Mouse (Mus musculus) neural tube, embryonic 15.5 days (tissue): ENCODE measurements around the gene Rapgef6. TPM values are rescaled to one million over a fixed set of nuclear protein-coding genes. Genes with fewer than 3 reads are reported as not detected.
A peak's percentile ranks its signal among the peaks of the same experiment; 100 is the strongest.

ENCODE experiments used
- ATAC-seq: fragments of 200-750 bp; cut with Nextera tagmentation; 2 replicates; pipeline ENCODE4 v1.8.0; 2017; ENCODE audit warnings: mild to moderate bottlenecking, moderate TSS enrichment, moderate library complexity; ENCODE audit not compliant: low FRiP score
- H3K27ac ChIP-seq: fragments of 300-500 bp; sonication (generic); replicated peaks from 2 replicates; pipeline ENCODE4 v1.5.1; 2015; ENCODE audit warnings: mild to moderate bottlenecking, inconsistent platforms
- H3K27me3 ChIP-seq: fragments of 300-500 bp; sonication (generic); replicated peaks from 2 replicates; pipeline ENCODE4 v1.6.1; 2015; ENCODE audit warnings: inconsistent platforms
- H3K36me3 ChIP-seq: fragments of 300-500 bp; sonication (generic); 2 replicates; pipeline ENCODE4 v1.6.1; 2015; ENCODE audit warnings: inconsistent platforms
- H3K4me1 ChIP-seq: fragments of 300-500 bp; sonication (generic); 2 replicates; pipeline ENCODE4 v1.6.1; 2015; ENCODE audit warnings: inconsistent platforms
- H3K4me2 ChIP-seq: fragments of 300-500 bp; sonication (generic); 2 replicates; pipeline ENCODE4 v1.6.1; 2015; ENCODE audit warnings: inconsistent platforms, mild to moderate bottlenecking, moderate library complexity
- H3K4me3 ChIP-seq: fragments of 300-500 bp; sonication (generic); replicated peaks from 2 replicates; pipeline ENCODE4 v1.5.1; 2015; ENCODE audit warnings: mild to moderate bottlenecking, inconsistent platforms
- H3K9ac ChIP-seq: fragments of 300-500 bp; sonication (generic); replicated peaks from 2 replicates; pipeline ENCODE4 v1.6.1; 2015; ENCODE audit warnings: mild to moderate bottlenecking, inconsistent platforms
- H3K9me3 ChIP-seq: fragments of 300-500 bp; sonication (generic); replicated peaks from 2 replicates; pipeline ENCODE4 v1.6.1; 2016; ENCODE audit warnings: inconsistent platforms
- WGBS: fragments of 180-500 bp; shearing (Covaris S2); methylation state at CpG from one replicate; pipeline ENCODE4 v1.1.7; 2015; ENCODE audit warnings: mixed read lengths; 5-methylcytosine and 5-hydroxymethylcytosine counted together
- polyA plus RNA-seq: library from polyadenylated mRNA; unstranded; fragments of >200 nt; fragmentation: Nextera tagmentation; extraction: Ambion mirVana; gene quantifications from 2 replicates; pipeline ENCODE4 v1.2.1, GENCODE M21; 2015

The Rapgef6 gene
- polyA plus RNA-seq, 1 experiment from 2014 or later = 36.5 TPM

DNA sequence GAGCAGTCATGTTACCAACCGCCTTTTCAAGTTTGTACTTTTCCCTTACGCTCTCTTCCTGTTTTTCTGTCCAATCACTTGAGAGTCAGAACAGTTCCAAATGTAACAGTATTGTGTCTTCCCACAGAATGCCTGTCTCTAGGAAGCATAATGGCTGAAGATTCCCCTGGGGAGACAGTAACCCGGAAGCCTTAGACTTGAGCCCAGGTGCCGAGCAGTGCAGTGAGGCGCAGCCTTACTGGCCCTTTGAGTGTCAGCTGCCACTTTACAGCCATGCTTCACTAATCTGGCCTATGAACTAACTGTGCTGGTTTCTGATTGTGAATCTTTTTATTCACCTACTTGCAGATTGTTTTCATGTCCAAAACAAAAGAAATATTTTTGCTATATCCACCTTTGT lies 175.0 kb downstream of the Rapgef6 start:
- H3K4me2 ChIP-seq = no peak overlapping the region
- H3K27ac ChIP-seq = no peak overlapping the region
- H3K9ac ChIP-seq = no peak overlapping the region
- H3K36me3 ChIP-seq = peaks cover 13% of the 10 kb centered on the region
- H3K4me3 ChIP-seq = no peak overlapping the region
- 62% methylated on average over 5 of the region's 5 CpGs for WGBS
- ATAC-seq = no peak
- H3K9me3 ChIP-seq = no peaks in the 10 kb centered on the region
- no peaks in the 10 kb centered on the region for H3K27me3 ChIP-seq
- H3K4me1 ChIP-seq = no peaks in the 10 kb centered on the region

DNA sequence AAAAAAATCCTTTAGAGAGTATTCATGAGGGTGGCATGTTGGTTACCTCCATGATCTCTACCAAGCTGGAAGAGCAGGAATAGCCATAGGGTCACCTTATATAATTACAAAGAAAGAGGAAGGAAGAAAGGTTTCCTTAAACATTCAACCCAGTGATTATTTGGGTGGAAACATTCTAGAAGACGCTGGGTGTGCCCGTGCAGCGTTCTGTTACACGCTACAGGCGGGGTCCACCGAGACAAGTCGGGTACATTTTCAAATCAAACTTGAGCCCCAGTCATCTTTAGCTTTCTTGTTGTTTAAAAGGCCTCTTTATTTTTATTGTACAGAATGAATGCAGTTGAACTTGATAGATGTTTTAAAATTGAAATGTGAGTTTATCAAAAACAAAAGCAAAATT lies 176.0 kb downstream of the Rapgef6 start:
- Histone ChIP-seq H3K4me2 (no peak overlapping the region), H3K27ac (no peak overlapping the region), H3K4me3 (no peak overlapping the region), H3K36me3 (peaks cover 13% of the 10 kb centered on the region), H3K4me1 (no peaks in the 10 kb centered on the region), H3K9ac (no peak overlapping the region), H3K9me3 (no peaks in the 10 kb centered on the region), H3K27me3 (no peaks in the 10 kb centered on the region)
- WGBS = 98% methylated on average over 7 of the region's 7 CpGs
- ATAC-seq = no peak

DNA sequence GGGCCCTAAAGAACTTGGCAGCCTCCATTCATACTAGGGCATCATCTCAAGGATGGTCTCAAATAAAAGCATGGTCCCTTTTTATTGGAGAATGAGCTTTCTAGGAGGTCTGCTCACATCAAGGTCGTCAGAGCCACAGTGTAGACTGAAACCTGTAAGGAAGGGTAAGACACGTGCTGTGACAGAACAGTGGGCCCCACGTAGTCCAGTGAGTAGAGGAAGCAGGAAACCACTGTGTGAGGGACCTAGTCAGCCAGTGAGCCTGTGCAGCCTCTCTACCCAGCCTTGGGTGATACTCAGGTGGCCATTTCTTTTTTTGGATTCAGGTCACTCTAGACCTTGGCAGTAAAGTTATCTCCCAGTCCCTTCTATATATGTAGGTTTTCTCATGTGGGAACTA lies 177.3 kb downstream of the Rapgef6 start:
- 90% methylated on average over 3 of the region's 3 CpGs for WGBS
- ATAC-seq = no peak
- H3K9ac ChIP-seq = no peak overlapping the region

DNA sequence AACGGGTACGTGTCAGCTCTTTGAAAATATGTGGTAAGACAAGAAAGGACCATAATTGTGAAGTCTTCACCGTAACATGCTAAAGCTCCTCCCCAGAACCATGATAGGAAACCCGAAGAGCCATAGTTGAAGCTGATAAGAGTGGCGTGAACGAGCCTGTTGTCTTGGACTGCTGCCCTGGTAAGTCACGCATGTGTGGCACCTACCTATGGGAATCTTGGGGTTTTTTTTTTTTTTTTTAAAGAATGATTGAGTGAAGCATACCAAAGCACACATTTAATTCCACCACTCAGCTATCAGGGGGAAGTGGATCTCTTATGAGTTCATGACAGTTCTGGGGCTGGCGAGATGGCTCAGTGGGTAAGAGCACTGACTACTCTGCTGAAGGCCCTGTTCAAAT lies 179.2 kb downstream of the Rapgef6 start:
- 93% methylated on average over 8 of the region's 8 CpGs for WGBS

More for the DNA sequence above, 177.3 kb downstream of the Rapgef6 start:
- H3K4me3 ChIP-seq = no peak overlapping the region
- no peaks in the 10 kb centered on the region for H3K27me3 ChIP-seq
- no peaks in the 10 kb centered on the region for H3K9me3 ChIP-seq
- no peaks in the 10 kb centered on the region for H3K4me1 ChIP-seq
- peaks cover 9% of the 10 kb centered on the region for H3K36me3 ChIP-seq
- no peak overlapping the region for H3K4me2 ChIP-seq
- no peak overlapping the region for H3K27ac ChIP-seq

DNA sequence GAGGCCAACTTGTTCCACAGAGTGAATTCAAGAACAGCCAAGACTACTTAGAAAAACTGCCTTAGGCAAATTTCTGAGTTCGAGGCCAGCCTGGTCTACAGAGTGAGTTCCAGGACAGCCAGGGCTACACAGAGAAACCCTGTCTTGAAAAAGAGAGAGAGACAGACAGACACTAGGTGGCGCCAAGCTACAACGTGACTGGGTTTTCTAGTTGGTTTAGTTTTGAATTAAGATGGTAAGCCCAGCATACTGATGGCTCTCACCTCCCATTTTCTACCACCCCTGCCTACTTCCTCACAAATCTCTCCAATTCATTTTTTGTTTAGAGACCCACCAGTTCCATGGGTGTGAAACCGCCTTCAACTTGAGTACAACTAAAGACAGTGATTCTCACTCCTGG lies 180.7 kb downstream of the Rapgef6 start:
- no peak for ATAC-seq

More for the DNA sequence above, 179.2 kb downstream of the Rapgef6 start:
- no peak for ATAC-seq
- Histone ChIP-seq H3K4me3 (no peak overlapping the region), H3K27me3 (no peaks in the 10 kb centered on the region), H3K4me1 (no peaks in the 10 kb centered on the region), H3K4me2 (no peak overlapping the region), H3K9me3 (no peaks in the 10 kb centered on the region), H3K27ac (no peak overlapping the region), H3K36me3 (peaks cover 3% of the 10 kb centered on the region), H3K9ac (no peak overlapping the region)

GRCm38 (mm10) chr11:54708153-54708552 lies 185.5 kb downstream of the Rapgef6 start:
- no peaks in the 10 kb centered on the region for H3K36me3 ChIP-seq
- H3K9me3 ChIP-seq = no peaks in the 10 kb centered on the region
- no peaks in the 10 kb centered on the region for H3K27me3 ChIP-seq
- H3K27ac ChIP-seq = no peak overlapping the region
- H3K9ac ChIP-seq = no peak overlapping the region
- H3K4me3 ChIP-seq = no peak overlapping the region
- H3K4me2 ChIP-seq = no peak overlapping the region
- ATAC-seq = no peak
- no peaks in the 10 kb centered on the region for H3K4me1 ChIP-seq
- 90% methylated on average over 2 of the region's 2 CpGs for WGBS

More for the DNA sequence above, 180.7 kb downstream of the Rapgef6 start:
- 37% methylated on average over 4 of the region's 4 CpGs for WGBS
- H3K4me1 ChIP-seq = no peaks in the 10 kb centered on the region
- no peak overlapping the region for H3K9ac ChIP-seq
- no peak overlapping the region for H3K4me2 ChIP-seq
- no peak overlapping the region for H3K27ac ChIP-seq
- no peaks in the 10 kb centered on the region for H3K9me3 ChIP-seq
- no peaks in the 10 kb centered on the region for H3K27me3 ChIP-seq
- H3K4me3 ChIP-seq = no peak overlapping the region
- H3K36me3 ChIP-seq = no peaks in the 10 kb centered on the region

- WGBS = 73% methylated on average over 2 of the region's 2 CpGs
- no peak overlapping the region for H3K4me2 ChIP-seq
- no peaks in the 10 kb centered on the region for H3K9me3 ChIP-seq
- no peak overlapping the region for H3K9ac ChIP-seq
- no peaks in the 10 kb centered on the region for H3K4me1 ChIP-seq
- H3K4me3 ChIP-seq = no peak overlapping the region
- no peaks in the 10 kb centered on the region for H3K36me3 ChIP-seq
- H3K27ac ChIP-seq = no peak overlapping the region
- H3K27me3 ChIP-seq = no peaks in the 10 kb centered on the region
- no peak for ATAC-seq
Observed at GRCm38 (mm10) chr11:54709645-54710044, 187.0 kb downstream of the Rapgef6 start.

GRCm38 (mm10) chr11:54710512-54711293 lies 188.1 kb downstream of the Rapgef6 start:
- Histone ChIP-seq H3K27ac (no peak overlapping the region), H3K9ac (no peak overlapping the region), H3K4me2 (no peak overlapping the region), H3K4me1 (no peaks in the 10 kb centered on the region), H3K4me3 (no peak overlapping the region), H3K9me3 (no peaks in the 10 kb centered on the region), H3K27me3 (no peaks in the 10 kb centered on the region), H3K36me3 (peaks cover 3% of the 10 kb centered on the region)
- ATAC-seq = no peak
- 88% methylated on average over 4 of the region's 4 CpGs for WGBS

- H3K27ac ChIP-seq = no peak overlapping the region
- H3K9me3 ChIP-seq = no peaks in the 10 kb centered on the region
- no peak for ATAC-seq
- WGBS = 89% methylated on average over 2 of the region's 2 CpGs
- H3K9ac ChIP-seq = no peak overlapping the region
- no peak overlapping the region for H3K4me2 ChIP-seq
- peaks cover 20% of the 10 kb centered on the region for H3K36me3 ChIP-seq
- no peaks in the 10 kb centered on the region for H3K27me3 ChIP-seq
- peaks cover 1% of the 10 kb centered on the region; the same call in 1 of the 2 replicates for H3K4me1 ChIP-seq
- H3K4me3 ChIP-seq = no peak overlapping the region
Observed at GRCm38 (mm10) chr11:54712849-54713248, 190.2 kb downstream of the Rapgef6 start.

GRCm38 (mm10) chr11:54717893-54718292 lies 195.2 kb downstream of the Rapgef6 start:
- Histone ChIP-seq H3K27me3 (no peaks in the 10 kb centered on the region), H3K9me3 (no peaks in the 10 kb centered on the region), H3K4me1 (peaks cover 3% of the 10 kb centered on the region; the same call in 1 of the 2 replicates), H3K9ac (no peak overlapping the region), H3K4me2 (no peak overlapping the region), H3K36me3 (peaks cover 50% of the 10 kb centered on the region), H3K27ac (no peak overlapping the region), H3K4me3 (no peak overlapping the region)
- no peak for ATAC-seq
- 78% methylated on average over 3 of the region's 3 CpGs for WGBS

- H3K36me3 ChIP-seq = peaks cover 56% of the 10 kb centered on the region
- no peaks in the 10 kb centered on the region for H3K9me3 ChIP-seq
- 90% methylated on average over 3 of the region's 3 CpGs for WGBS
- H3K4me2 ChIP-seq = no peak overlapping the region
- H3K4me3 ChIP-seq = no peak overlapping the region
- ATAC-seq = no peak
- peak overlapping the region; percentile 35; the same call in 1 of the 2 replicates for H3K27ac ChIP-seq
- peaks cover 3% of the 10 kb centered on the region; the same call in 1 of the 2 replicates for H3K4me1 ChIP-seq
- no peak overlapping the region for H3K9ac ChIP-seq
- H3K27me3 ChIP-seq = no peaks in the 10 kb centered on the region
Observed at GRCm38 (mm10) chr11:54718601-54719000, 196.0 kb downstream of the Rapgef6 start.

DNA sequence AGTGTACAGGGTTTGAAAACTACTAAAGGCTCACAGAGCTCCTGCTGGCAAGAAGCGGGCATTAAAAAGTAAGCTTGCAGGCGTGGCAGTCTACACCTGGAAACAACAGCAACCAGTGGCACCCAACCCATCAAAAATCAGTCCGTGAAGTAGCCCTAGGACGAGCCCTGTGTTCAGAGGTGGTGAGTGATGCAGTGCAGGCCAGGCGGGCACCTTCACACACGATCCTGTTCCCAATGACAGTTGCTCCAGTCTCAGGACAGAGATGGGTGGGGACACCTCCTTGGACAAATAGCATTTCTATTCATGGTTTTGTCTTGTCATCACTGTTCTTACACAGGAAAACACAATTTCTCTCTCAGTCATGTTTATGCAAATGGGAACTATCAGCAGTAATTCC lies 199.4 kb downstream of the Rapgef6 start:
- H3K36me3 ChIP-seq = peaks cover 53% of the 10 kb centered on the region
- no peak for ATAC-seq
- no peak overlapping the region for H3K4me3 ChIP-seq
- 97% methylated on average over 6 of the region's 6 CpGs for WGBS
- H3K9me3 ChIP-seq = no peaks in the 10 kb centered on the region
- H3K27me3 ChIP-seq = no peaks in the 10 kb centered on the region
- H3K9ac ChIP-seq = no peak overlapping the region
- no peak overlapping the region for H3K27ac ChIP-seq
- no peak overlapping the region for H3K4me2 ChIP-seq
- peaks cover 6% of the 10 kb centered on the region; the same call in 1 of the 2 replicates for H3K4me1 ChIP-seq
